Mouse (Mus musculus) effector memory CD4-positive, alpha-beta T cell, adult 7 months (primary cell): ENCODE data around the gene Mrpl12. TPM values are rescaled to one million over a fixed set of nuclear protein-coding genes. Genes with fewer than 3 reads are reported as not detected.

ENCODE experiments used
- polyA plus RNA-seq: library from polyadenylated mRNA; unstranded; fragments of 100-300 nt; shearing (Covaris generic); gene quantifications from one replicate; pipeline ENCODE4 v1.2.1, GENCODE M21; 2017

Mrpl12 gene
- 29.6 TPM for polyA plus RNA-seq

DNA sequence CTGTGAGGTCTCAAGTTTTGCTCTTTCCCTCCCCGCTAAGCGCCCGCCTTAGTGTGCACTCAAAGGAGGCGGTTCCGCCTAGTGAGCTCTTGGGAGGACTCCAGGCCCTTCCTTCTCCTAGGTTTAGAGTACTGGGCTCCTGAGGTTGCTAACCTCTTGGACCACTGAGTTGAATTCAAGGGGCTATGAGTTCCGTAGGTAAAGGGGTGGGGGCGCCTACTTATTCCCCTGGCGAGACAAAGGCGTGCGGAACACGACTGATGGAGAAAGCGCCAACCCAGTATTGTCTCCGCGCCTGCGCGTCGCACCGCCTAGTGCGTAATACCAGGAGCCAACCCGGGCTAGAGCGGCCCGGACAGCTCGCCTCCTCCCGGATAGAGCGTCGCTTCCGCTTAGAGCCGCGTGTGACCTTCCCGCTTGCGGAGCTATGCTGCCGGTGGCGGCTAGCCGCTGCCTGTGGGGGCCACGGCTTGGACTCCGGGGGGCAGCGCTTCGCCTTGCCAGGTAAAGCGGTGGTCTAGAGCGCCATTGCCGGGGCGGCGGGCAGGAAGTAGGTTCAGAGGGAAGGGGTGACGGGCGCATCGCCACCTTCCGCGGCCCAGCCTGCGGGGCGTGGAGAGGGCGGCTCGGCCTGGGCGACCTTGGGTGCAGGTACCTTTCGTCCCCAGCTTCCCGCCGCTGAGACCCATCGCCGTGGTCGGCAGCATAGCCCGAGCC, at the start of gene Mrpl12:
Mrpl12 (plus strand) TSS at position 349 of the 717 bp plus-strand sequence.

DNA sequence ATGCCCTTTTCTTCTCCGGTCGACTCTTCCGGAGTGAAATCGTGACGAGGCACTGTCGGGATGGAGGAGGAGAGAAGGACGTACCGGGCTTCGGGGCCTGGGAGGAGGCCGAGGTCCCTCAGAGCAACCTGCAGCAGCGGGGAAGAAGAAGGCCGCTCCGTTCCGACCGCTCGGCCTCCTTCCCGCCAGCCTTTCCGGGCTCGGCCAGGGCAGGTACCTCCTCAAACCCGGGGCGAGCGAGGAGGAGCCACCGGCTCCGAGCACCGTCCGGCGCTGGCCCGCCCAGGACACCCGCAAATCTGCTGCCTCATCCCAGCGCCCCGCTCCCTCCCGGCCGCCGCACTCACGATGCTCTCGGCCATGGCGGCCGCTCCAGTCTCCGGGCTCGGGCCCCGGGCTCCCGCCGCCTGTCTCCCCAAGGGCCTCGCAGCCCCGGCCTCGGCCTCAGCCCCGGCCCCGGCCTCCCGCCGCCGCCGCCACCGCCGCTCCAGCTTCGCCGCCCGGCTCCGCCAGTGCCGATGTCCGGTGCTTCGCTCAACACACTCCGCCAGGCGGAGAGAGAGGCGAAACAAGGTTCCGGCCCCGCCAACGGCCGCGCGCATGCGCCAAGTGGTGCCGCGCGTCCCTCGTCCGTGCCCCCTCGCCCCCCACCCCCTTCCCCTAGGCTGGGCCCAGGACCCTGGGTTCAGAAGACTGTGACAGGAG, 47.1 kb upstream of the Mrpl12 start, which contains the start of gene Nploc4:
Nploc4 (minus strand) TSS at position 557 of the 705 bp plus-strand sequence.

GRCm38 (mm10) chr11:120442344-120442743, 42.1 kb upstream of the Mrpl12 start, which contains the start of gene Tspan10:
Tspan10 (plus strand) TSS chr11:120442644.

GRCm38 (mm10) chr11:120453306-120453705, 31.1 kb upstream of the Mrpl12 start, which contains the start of gene Pde6g:
Pde6g (minus strand) TSS chr11:120453500.

DNA sequence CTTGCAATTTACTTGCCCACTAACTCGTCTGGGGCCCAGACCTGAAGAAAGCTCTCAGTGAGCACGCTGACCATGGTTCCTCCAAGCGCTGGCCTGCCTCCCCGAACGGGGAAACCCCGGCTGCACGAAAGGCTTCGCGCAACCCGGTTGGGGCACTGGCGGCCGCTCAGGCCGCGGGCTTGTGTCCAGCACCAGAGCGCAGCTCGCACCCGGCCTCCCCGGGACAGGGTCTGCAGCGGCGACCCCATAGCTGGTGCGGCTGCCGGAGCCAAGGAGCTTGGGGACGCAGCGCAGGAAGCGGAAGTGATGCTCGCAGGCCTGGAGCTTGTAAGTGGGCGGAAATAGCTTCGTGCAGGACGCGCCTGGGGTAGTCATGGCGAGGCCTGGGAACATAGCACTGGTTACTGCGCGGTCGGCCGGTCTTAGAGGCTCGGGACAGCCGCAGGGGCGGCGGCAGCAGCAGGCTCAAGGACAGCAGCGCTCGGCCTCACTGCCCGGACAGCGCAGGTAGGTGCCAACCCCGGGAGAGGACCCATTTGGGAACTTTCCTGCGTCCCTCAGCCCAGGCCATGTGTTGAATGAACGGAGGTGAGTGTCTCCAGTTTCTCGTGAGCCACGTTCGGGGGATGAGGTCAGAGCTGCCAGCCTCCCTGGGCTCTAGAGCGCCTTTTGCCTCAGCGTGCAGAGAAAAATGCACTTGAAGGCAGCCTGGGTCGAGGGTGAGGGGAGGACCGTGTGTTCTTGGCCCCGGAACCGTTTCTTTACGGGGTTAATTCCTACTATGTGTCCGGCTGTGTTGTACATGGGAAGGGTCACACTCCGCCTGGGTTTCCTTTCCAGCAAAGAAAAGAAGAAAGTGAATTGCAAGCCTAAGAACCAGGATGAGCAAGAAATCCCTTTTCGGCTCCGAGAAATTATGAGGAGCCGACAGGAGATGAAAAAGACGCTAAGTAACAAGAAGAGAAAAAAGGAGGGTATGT, 26.4 kb upstream of the Mrpl12 start, which contains the start of the genes Oxld1 and Ccdc137:
Oxld1 (minus strand) TSS at position 297 of the 980 bp plus-strand sequence.
Ccdc137 (plus strand) TSS at position 344 of the 980 bp plus-strand sequence.

GRCm38 (mm10) chr11:120467051-120467735, 17.2 kb upstream of the Mrpl12 start, which contains the start of gene Arl16:
Arl16 (minus strand) TSS chr11:120467607.

DNA sequence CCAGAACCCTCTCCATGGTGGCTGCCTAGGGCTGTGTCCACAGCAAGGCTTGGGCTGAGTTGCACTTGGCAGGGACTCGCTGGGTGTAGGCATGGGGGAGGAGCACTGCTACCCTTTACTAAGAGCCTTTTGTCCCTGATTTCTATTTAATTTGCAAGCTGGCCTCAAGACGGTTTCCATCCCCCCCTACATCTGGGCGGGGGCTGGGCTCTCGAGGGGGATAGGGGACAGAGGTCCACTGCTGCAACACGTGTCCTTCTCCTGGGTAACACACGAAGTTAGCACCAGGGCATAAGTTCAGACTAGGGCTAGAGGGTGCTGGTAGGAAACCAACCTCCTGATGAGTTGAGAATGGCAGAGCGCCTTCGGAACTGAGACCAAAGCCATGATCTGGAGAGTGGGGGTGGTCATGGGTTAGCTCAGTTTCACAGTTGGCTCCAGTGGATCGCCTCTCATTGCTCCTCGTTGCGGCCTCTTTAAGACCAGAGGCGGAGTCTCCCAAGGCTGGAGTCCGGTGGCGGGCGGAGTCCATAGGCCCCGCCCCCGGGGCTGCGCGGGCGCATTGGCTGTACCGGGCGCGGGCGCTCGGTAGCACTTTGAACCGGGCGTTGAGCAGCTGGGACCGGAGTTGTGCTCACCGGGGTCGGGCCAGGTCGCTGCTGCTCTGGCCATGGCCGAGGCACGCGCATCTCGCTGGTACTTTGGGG, 7.1 kb downstream of the Mrpl12 start, which contains the start of gene Slc25a10:
Slc25a10 (plus strand) TSS at position 524 of the 707 bp plus-strand sequence.

GRCm38 (mm10) chr11:120530085-120530964, 45.9 kb downstream of the Mrpl12 start, which contains the start of gene Gcgr:
Gcgr (plus strand) TSS chr11:120530699.

Other genes with a start within 250 kb of the Mrpl12 start
- gene Actg1, start 136.1 kb upstream of the Mrpl12 start, polyA plus RNA-seq: 2,851 TPM
- gene Fscn2, start 123.1 kb upstream of the Mrpl12 start, polyA plus RNA-seq: 0.22 TPM
- 24.0 TPM for gene Faap100, start 105.8 kb upstream of the Mrpl12 start, polyA plus RNA-seq
- gene Nploc4, start 46.9 kb upstream of the Mrpl12 start, polyA plus RNA-seq: 50.4 TPM
- not detected for gene Tspan10, start 42.0 kb upstream of the Mrpl12 start, polyA plus RNA-seq
- 0.60 TPM for gene Pde6g, start 31.1 kb upstream of the Mrpl12 start, polyA plus RNA-seq
- 3.9 TPM for gene Oxld1, start 26.5 kb upstream of the Mrpl12 start, polyA plus RNA-seq
- gene Ccdc137, start 26.5 kb upstream of the Mrpl12 start, polyA plus RNA-seq: 25.7 TPM
- 11.9 TPM for gene Arl16, start 17.0 kb upstream of the Mrpl12 start, polyA plus RNA-seq
- 7.6 TPM for gene Slc25a10, start 7.2 kb downstream of the Mrpl12 start, polyA plus RNA-seq
- not detected for gene Gcgr, start 46.1 kb downstream of the Mrpl12 start, polyA plus RNA-seq
- 59.6 TPM for gene Mcrip1, start 65.1 kb downstream of the Mrpl12 start, polyA plus RNA-seq
- not detected for gene Ppp1r27, start 66.5 kb downstream of the Mrpl12 start, polyA plus RNA-seq
- 172 TPM for gene P4hb, start 88.6 kb downstream of the Mrpl12 start, polyA plus RNA-seq
- gene Arhgdia, start 97.0 kb downstream of the Mrpl12 start, polyA plus RNA-seq: 768 TPM
- gene Alyref, start 113.8 kb downstream of the Mrpl12 start, polyA plus RNA-seq: 279 TPM
- gene Anapc11, start 113.8 kb downstream of the Mrpl12 start, polyA plus RNA-seq: 67.7 TPM
- gene Npb, start 123.9 kb downstream of the Mrpl12 start, polyA plus RNA-seq: not detected
- 135 TPM for gene Pcyt2, start 133.3 kb downstream of the Mrpl12 start, polyA plus RNA-seq
- 155 TPM for gene Sirt7, start 140.6 kb downstream of the Mrpl12 start, polyA plus RNA-seq
- 31.8 TPM for gene Mafg, start 149.0 kb downstream of the Mrpl12 start, polyA plus RNA-seq
- gene Pycr1, start 159.2 kb downstream of the Mrpl12 start, polyA plus RNA-seq: 0.44 TPM
- gene Myadml2, start 163.5 kb downstream of the Mrpl12 start, polyA plus RNA-seq: not detected
- gene Notum, start 176.6 kb downstream of the Mrpl12 start, polyA plus RNA-seq: not detected
- 111 TPM for gene Aspscr1, start 188.4 kb downstream of the Mrpl12 start, polyA plus RNA-seq
- 85.8 TPM for gene Cenpx, start 229.1 kb downstream of the Mrpl12 start, polyA plus RNA-seq
- 52.6 TPM for gene Lrrc45, start 229.3 kb downstream of the Mrpl12 start, polyA plus RNA-seq
- not detected for gene Rac3, start 236.9 kb downstream of the Mrpl12 start, polyA plus RNA-seq
- gene Dcxr, start 242.7 kb downstream of the Mrpl12 start, polyA plus RNA-seq: 5.4 TPM
- gene Cbr2, start 247.5 kb downstream of the Mrpl12 start, polyA plus RNA-seq: not detected